Mouse (Mus musculus): ENCODE results near the gene Klhl12.

DNA sequence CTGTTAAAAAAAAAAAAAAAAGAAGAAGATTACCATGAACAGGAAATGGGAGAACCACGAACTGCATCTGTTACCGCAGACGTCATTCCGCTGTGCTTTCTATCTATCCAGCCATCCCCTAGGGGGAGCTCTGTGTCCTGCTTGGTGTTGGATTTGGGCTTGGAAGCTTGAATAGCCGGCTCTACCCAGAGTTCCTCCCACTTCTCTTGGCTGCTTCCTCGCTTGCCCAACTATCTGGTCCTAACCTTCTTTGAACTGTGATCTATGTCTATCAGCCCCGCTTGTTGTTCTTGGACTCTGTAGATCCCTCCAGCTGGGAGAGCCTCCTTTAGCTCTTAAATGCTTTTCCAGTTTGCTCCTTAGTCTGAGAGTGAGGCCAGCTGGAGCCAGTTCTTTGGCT is 63.3 kb downstream of the Klhl12 start:
- TF ChIP-seq CTCF (IDR thresholded peaks at IDR 0.05; ENCODE audit: control insufficient read depth, insufficient read depth, insufficient replicate concordance, low read depth, low read length) (peak; percentile 62; the same call in 1 of the 2 replicates), POLR2A (IDR thresholded peaks at IDR 0.05; ENCODE audit: control insufficient read depth, low read depth, low read length) (no peak)

Measured in testis, adult 2 months (tissue).